Mouse (Mus musculus): Measurements from ENCODE around the gene Kxd1. TPM values are rescaled to one million over a fixed set of nuclear protein-coding genes. Genes with fewer than 3 reads are reported as not detected.
A peak's percentile ranks its signal among the peaks of the same experiment; 100 is the strongest.

The Kxd1 gene
- polyA plus RNA-seq, 1 experiment from 2014 or later: 57.2 TPM

- no peak for DNase-seq (ENCODE audit: extremely low spot score, low spot score)
- 62% methylated on average over 7 of the region's 7 CpGs for WGBS
- H3K4me3 ChIP-seq: peak overlapping the region; percentile 88
- peaks cover 44% of the 10 kb centered on the region for H3K4me1 ChIP-seq
- peak overlapping the region; percentile 92 for H3K27ac ChIP-seq
- no peaks in the 10 kb centered on the region for H3K27me3 ChIP-seq (ENCODE audit: poor library complexity, severe bottlenecking)
- no peaks in the 10 kb centered on the region for H3K9me3 ChIP-seq
- peaks cover 24% of the 10 kb centered on the region for H3K36me3 ChIP-seq (replicated peaks)
Measured at GRCm38 (mm10) chr8:70540507-70541071, 12.8 kb upstream of the Kxd1 start.

DNA sequence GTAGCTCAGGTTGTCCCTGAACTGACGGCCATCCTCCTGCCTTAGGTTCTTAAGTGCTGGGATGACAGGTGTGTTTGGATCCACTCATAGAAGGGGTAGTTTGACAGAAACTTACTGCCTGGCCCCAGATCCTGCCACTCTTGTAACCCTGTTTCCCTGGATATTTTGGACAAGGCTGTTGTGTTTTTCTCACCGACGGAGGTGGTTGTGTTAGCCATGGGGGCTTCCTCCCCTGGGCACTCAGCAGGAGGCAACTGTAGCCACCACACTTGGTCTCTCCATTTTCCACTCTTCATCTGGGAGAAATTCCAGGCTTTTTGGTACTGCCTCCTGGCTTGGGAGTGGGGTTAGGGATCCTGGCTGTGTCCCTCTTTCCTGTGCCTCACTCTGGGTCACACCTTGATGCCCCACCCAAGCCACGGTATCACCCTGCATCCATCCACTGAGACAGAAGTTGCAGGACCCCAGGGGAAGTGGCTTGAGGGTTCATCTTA lies 12.3 kb upstream of the Kxd1 start:
- H3K4me1 ChIP-seq: peaks cover 44% of the 10 kb centered on the region
- no peak for DNase-seq (ENCODE audit: extremely low spot score, low spot score)
- no peaks in the 10 kb centered on the region for H3K9me3 ChIP-seq
- H3K27ac ChIP-seq: peak overlapping the region; percentile 92
- WGBS: 18% methylated on average over 4 of the region's 4 CpGs
- H3K4me3 ChIP-seq: peak overlapping the region; percentile 88
- H3K36me3 ChIP-seq (replicated peaks): peaks cover 26% of the 10 kb centered on the region
- no peaks in the 10 kb centered on the region for H3K27me3 ChIP-seq (ENCODE audit: poor library complexity, severe bottlenecking)

DNA sequence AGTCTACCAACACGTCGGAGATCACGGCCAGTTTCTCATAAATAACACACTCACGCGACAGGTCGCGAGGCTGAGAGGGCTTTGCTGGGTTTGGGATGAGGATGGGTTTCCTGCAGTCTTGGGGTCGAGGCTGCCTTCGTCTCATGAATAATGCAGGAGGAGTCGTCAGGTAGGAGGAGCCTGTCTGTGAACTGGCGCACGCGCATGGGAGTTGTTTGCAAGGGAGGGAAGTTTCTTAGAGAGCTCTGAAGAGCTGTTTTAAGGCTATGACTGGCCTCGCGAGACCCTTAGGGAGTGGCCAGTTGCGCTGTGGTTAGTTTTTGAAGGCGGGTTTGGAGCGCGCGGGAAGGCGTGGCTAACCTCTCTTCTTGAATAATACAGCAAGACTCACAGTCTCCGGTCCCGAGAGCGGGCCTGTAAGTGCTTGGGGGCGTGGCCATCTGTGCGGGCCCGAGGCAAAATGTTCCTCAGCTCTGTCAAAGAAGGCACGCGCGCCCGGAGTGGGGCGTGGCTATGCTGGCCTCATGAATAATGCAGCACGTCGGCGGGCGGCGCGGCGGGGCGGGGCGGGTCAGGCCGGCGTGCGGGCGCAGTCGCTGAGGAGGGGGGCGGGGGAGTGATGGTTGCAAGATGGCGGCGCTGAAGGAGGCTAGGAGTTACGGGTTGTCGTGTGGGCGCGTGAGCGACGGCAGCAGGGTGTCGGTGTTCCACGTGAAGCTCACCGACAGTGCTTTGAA lies 11.5 kb upstream of the Kxd1 start, which contains the start of gene Ell:
Gene Ell (plus strand): TSS at position 381 of the 737 bp plus-strand sequence.
- Histone ChIP-seq H3K9me3 (no peaks in the 10 kb centered on the region), H3K27me3 (ENCODE audit: poor library complexity, severe bottlenecking) (no peaks in the 10 kb centered on the region), H3K36me3 (replicated peaks) (peaks cover 34% of the 10 kb centered on the region), H3K4me1 (peaks cover 41% of the 10 kb centered on the region), H3K4me3 (peak within 1 kb of the TSS; percentile 88), H3K27ac (peak within 1 kb of the TSS; percentile 92)
- DNase-seq (ENCODE audit: extremely low spot score, low spot score): peak; percentile 99
- WGBS: under 1% methylated on average over 57 of the region's 58 CpGs

- H3K4me1 ChIP-seq: peaks cover 35% of the 10 kb centered on the region
- H3K9me3 ChIP-seq: no peaks in the 10 kb centered on the region
- H3K27ac ChIP-seq: peak overlapping the region; percentile 92
- peak; percentile 100 for DNase-seq (ENCODE audit: extremely low spot score, low spot score)
- H3K27me3 ChIP-seq (ENCODE audit: poor library complexity, severe bottlenecking): no peaks in the 10 kb centered on the region
- peak overlapping the region; percentile 88 for H3K4me3 ChIP-seq
- under 1% methylated on average over 32 of the region's 32 CpGs for WGBS
- peaks cover 40% of the 10 kb centered on the region for H3K36me3 ChIP-seq (replicated peaks)
Measured at GRCm38 (mm10) chr8:70538633-70539076, 10.9 kb upstream of the Kxd1 start.

DNA sequence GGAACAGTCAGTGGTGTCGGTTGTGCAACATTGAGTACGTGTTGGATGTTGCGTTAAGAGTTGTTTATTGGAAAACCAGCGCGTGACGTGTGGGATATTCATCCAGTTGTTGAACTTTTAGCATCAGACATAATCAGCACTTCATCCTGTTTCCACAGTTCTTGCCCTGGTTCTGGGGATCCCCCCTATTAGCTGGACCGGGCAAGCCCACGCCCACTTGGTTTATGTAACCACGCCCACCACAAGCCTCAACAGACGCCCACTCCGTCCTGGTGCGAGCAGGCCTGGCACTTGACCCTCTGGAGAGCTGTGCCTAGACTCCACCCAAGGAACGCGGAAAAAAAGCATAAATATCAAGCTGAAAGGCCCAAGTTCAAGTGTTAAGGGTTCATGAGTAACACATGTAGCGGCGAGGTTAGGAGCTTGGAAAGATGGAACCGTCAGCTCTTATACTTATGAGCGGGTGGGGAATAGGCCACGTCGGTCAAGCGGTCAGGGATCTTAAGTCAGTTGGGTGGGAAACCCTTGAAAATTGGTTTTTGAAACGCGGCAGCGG lies 10.3 kb upstream of the Kxd1 start:
- H3K27me3 ChIP-seq (ENCODE audit: poor library complexity, severe bottlenecking): no peaks in the 10 kb centered on the region
- H3K4me1 ChIP-seq: peaks cover 33% of the 10 kb centered on the region
- peak overlapping the region; percentile 92 for H3K27ac ChIP-seq
- H3K4me3 ChIP-seq: peak overlapping the region; percentile 88
- DNase-seq (ENCODE audit: extremely low spot score, low spot score): peak; percentile 57
- peaks cover 46% of the 10 kb centered on the region for H3K36me3 ChIP-seq (replicated peaks)
- 16% methylated on average over 24 of the region's 24 CpGs for WGBS
- H3K9me3 ChIP-seq: no peaks in the 10 kb centered on the region

- Histone ChIP-seq H3K9me3 (no peaks in the 10 kb centered on the region), H3K4me1 (peaks cover 21% of the 10 kb centered on the region), H3K27me3 (ENCODE audit: poor library complexity, severe bottlenecking) (no peaks in the 10 kb centered on the region), H3K4me3 (no peak overlapping the region; the same call in 1 of the 2 replicates), H3K27ac (no peak overlapping the region), H3K36me3 (replicated peaks) (peaks cover 70% of the 10 kb centered on the region)
- 93% methylated on average over 2 of the region's 2 CpGs for WGBS
- DNase-seq (ENCODE audit: extremely low spot score, low spot score): no peak
Measured at GRCm38 (mm10) chr8:70535701-70536100, 7.9 kb upstream of the Kxd1 start.

- Histone ChIP-seq H3K27me3 (ENCODE audit: poor library complexity, severe bottlenecking) (no peaks in the 10 kb centered on the region), H3K4me1 (peaks cover 16% of the 10 kb centered on the region), H3K27ac (no peak overlapping the region), H3K4me3 (no peak overlapping the region; the same call in 1 of the 2 replicates), H3K36me3 (replicated peaks) (peaks cover 75% of the 10 kb centered on the region), H3K9me3 (no peaks in the 10 kb centered on the region)
- no peak for DNase-seq (ENCODE audit: extremely low spot score, low spot score)
- 96% methylated on average over 3 of the region's 3 CpGs for WGBS
Measured at GRCm38 (mm10) chr8:70535221-70535620, 7.5 kb upstream of the Kxd1 start.

- no peaks in the 10 kb centered on the region for H3K27me3 ChIP-seq (ENCODE audit: poor library complexity, severe bottlenecking)
- 0 out of 2 replicates have a peak overlapping the region, but pooled peaks have one; percentile 30 for H3K27ac ChIP-seq
- DNase-seq (ENCODE audit: extremely low spot score, low spot score): no peak
- H3K9me3 ChIP-seq: no peaks in the 10 kb centered on the region
- H3K4me1 ChIP-seq: peaks cover 15% of the 10 kb centered on the region
- H3K4me3 ChIP-seq: no peak overlapping the region
- peaks cover 84% of the 10 kb centered on the region for H3K36me3 ChIP-seq (replicated peaks)
- WGBS: 95% methylated on average over 12 of the region's 12 CpGs
Measured at GRCm38 (mm10) chr8:70534281-70534680, 6.5 kb upstream of the Kxd1 start.

DNA sequence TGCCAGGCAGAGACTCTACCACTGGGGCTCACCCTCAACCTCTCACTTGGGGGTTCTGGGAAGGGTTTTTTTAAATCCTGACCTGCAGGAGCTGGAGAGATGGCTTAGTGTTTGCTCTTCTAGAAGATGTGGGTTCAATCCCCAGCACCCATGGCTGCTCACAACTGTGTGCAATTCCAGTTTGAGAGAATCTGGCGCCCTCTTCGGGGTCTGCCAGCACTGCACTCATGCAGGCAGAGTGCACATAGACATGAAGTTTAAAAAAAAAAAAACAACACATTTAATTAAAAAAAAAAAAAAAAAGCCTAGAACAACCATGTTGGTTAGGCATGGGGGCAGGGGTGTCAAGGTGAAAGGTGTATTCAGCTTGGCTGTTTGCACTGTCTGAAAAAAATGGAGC lies 2.6 kb upstream of the Kxd1 start:
- peaks cover 61% of the 10 kb centered on the region for H3K36me3 ChIP-seq (replicated peaks)
- H3K27me3 ChIP-seq (ENCODE audit: poor library complexity, severe bottlenecking): no peaks in the 10 kb centered on the region
- DNase-seq (ENCODE audit: extremely low spot score, low spot score): no peak
- peaks cover 28% of the 10 kb centered on the region for H3K4me1 ChIP-seq
- 94% methylated on average over 2 of the region's 2 CpGs for WGBS
- H3K27ac ChIP-seq: no peak overlapping the region
- no peaks in the 10 kb centered on the region for H3K9me3 ChIP-seq
- no peak overlapping the region for H3K4me3 ChIP-seq

DNA sequence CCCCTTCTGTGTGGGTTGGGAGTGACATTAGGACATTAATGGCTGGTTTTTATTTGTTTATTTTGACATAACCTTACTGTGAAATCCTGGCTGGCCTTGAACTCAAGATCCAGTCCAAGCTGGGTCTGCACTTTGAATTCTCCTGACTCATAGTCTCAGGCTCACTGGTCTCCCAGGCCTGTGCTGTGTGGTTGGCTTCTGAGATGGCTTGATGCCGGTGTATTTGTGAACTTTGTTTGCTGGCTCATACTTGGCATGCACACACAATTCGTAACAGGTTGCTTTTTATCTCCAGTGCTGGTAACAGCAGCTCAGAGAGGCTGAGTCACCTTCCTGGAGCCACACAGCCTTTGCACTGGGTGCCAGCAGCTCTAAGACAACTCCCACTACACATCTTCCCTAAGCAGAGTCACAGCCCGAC lies 2.0 kb upstream of the Kxd1 start:
- peak overlapping the region; percentile 11; the same call in 1 of the 2 replicates for H3K4me3 ChIP-seq
- 96% methylated on average over 3 of the region's 3 CpGs for WGBS
- H3K36me3 ChIP-seq (replicated peaks): peaks cover 56% of the 10 kb centered on the region
- H3K27ac ChIP-seq: no peak overlapping the region
- peaks cover 28% of the 10 kb centered on the region for H3K4me1 ChIP-seq
- H3K27me3 ChIP-seq (ENCODE audit: poor library complexity, severe bottlenecking): no peaks in the 10 kb centered on the region
- no peaks in the 10 kb centered on the region for H3K9me3 ChIP-seq
- no peak for DNase-seq (ENCODE audit: extremely low spot score, low spot score)

- no peak overlapping the region for H3K27ac ChIP-seq
- H3K4me3 ChIP-seq: peak overlapping the region; percentile 11; the same call in 1 of the 2 replicates
- 85% methylated on average over 5 of the region's 5 CpGs for WGBS
- DNase-seq (ENCODE audit: extremely low spot score, low spot score): no peak
- H3K4me1 ChIP-seq: peaks cover 28% of the 10 kb centered on the region
- H3K27me3 ChIP-seq (ENCODE audit: poor library complexity, severe bottlenecking): no peaks in the 10 kb centered on the region
- no peaks in the 10 kb centered on the region for H3K9me3 ChIP-seq
- H3K36me3 ChIP-seq (replicated peaks): peaks cover 51% of the 10 kb centered on the region
Measured at GRCm38 (mm10) chr8:70529299-70529698, 1.5 kb upstream of the Kxd1 start.

GRCm38 (mm10) chr8:70528182-70528797 lies 534 bp upstream of the Kxd1 start:
- Histone ChIP-seq H3K4me3 (peak overlapping the region; percentile 86), H3K4me1 (peaks cover 33% of the 10 kb centered on the region), H3K9me3 (no peaks in the 10 kb centered on the region), H3K27me3 (ENCODE audit: poor library complexity, severe bottlenecking) (no peaks in the 10 kb centered on the region), H3K36me3 (replicated peaks) (peaks cover 41% of the 10 kb centered on the region), H3K27ac (peak overlapping the region; percentile 99)
- no peak for DNase-seq (ENCODE audit: extremely low spot score, low spot score)
- 38% methylated on average over 13 of the region's 13 CpGs for WGBS
